Mouse (Mus musculus): ENCODE results near the gene Cenph. TPM values are rescaled to one million over a fixed set of nuclear protein-coding genes. Genes with fewer than 3 reads are reported as not detected.
"Not testable (repeated sequence)": the region's sequence is repeated elsewhere in the genome, so short reads cannot be mapped to it uniquely, and the experiment has no call there.

Cenph gene
- polyA plus RNA-seq, 1 experiment: 3.9 TPM

GRCm38 (mm10) chr13:100789083-100789482 is 13.4 kb upstream of the Cenph start:
- peaks cover 11% of the 10 kb centered on the region for H3K4me1 ChIP-seq (ENCODE audit: control insufficient read depth, insufficient read depth, low read length)
- no peak overlapping the region for H3K27ac ChIP-seq (ENCODE audit: control insufficient read depth, insufficient read depth, low read depth, low read length)
- no peak overlapping the region for H3K4me3 ChIP-seq (ENCODE audit: control insufficient read depth, low read depth, low read length)
- H3K27me3 ChIP-seq (ENCODE audit: control insufficient read depth, insufficient read depth, low read length): no peaks in the 10 kb centered on the region
- TF ChIP-seq POLR2A (IDR thresholded peaks at IDR 0.05; ENCODE audit: control insufficient read depth, low read depth, low read length) (no peak), CTCF (IDR thresholded peaks at IDR 0.05; ENCODE audit: control insufficient read depth, insufficient read depth, insufficient replicate concordance, low read depth, low read length) (no peak)
- no peaks in the 10 kb centered on the region for H3K36me3 ChIP-seq (ENCODE audit: control insufficient read depth, insufficient read depth, low read length)

GRCm38 (mm10) chr13:100788057-100788456 is 12.4 kb upstream of the Cenph start:
- H3K4me1 ChIP-seq (ENCODE audit: control insufficient read depth, insufficient read depth, low read length): peaks cover 11% of the 10 kb centered on the region
- not testable (repeated sequence) for H3K36me3 ChIP-seq (ENCODE audit: control insufficient read depth, insufficient read depth, low read length); H3K27me3 ChIP-seq (ENCODE audit: control insufficient read depth, insufficient read depth, low read length); H3K4me3 ChIP-seq (ENCODE audit: control insufficient read depth, low read depth, low read length); H3K27ac ChIP-seq (ENCODE audit: control insufficient read depth, insufficient read depth, low read depth, low read length)

GRCm38 (mm10) chr13:100787316-100788010 is 11.8 kb upstream of the Cenph start:
- H3K27ac ChIP-seq (ENCODE audit: control insufficient read depth, insufficient read depth, low read depth, low read length): no peak overlapping the region
- H3K36me3 ChIP-seq (ENCODE audit: control insufficient read depth, insufficient read depth, low read length): no peaks in the 10 kb centered on the region
- no peaks in the 10 kb centered on the region for H3K27me3 ChIP-seq (ENCODE audit: control insufficient read depth, insufficient read depth, low read length)
- peaks cover 11% of the 10 kb centered on the region for H3K4me1 ChIP-seq (ENCODE audit: control insufficient read depth, insufficient read depth, low read length)
- peak overlapping the region; percentile 18 for H3K4me3 ChIP-seq (ENCODE audit: control insufficient read depth, low read depth, low read length)
- TF ChIP-seq POLR2A (IDR thresholded peaks at IDR 0.05; ENCODE audit: control insufficient read depth, low read depth, low read length) (no peak), CTCF (IDR thresholded peaks at IDR 0.05; ENCODE audit: control insufficient read depth, insufficient read depth, insufficient replicate concordance, low read depth, low read length) (no peak)

GRCm38 (mm10) chr13:100786414-100786867 is 10.7 kb upstream of the Cenph start, which contains the start of gene Ccnb1:
Gene Ccnb1 (minus strand): TSS chr13:100786570.
- Histone ChIP-seq H3K36me3 (ENCODE audit: control insufficient read depth, insufficient read depth, low read length) (no peaks in the 10 kb centered on the region), H3K4me1 (ENCODE audit: control insufficient read depth, insufficient read depth, low read length) (peaks cover 11% of the 10 kb centered on the region), H3K27ac (ENCODE audit: control insufficient read depth, insufficient read depth, low read depth, low read length) (peak within 1 kb of the TSS; percentile 71), H3K4me3 (ENCODE audit: control insufficient read depth, low read depth, low read length) (peak within 1 kb of the TSS; percentile 96), H3K27me3 (ENCODE audit: control insufficient read depth, insufficient read depth, low read length) (no peaks in the 10 kb centered on the region)
- TF ChIP-seq POLR2A (IDR thresholded peaks at IDR 0.05; ENCODE audit: control insufficient read depth, low read depth, low read length) (peak; percentile 50; the same call in 1 of the 2 replicates), CTCF (IDR thresholded peaks at IDR 0.05; ENCODE audit: control insufficient read depth, insufficient read depth, insufficient replicate concordance, low read depth, low read length) (peak; percentile 8; the same call in 1 of the 2 replicates)

- peak overlapping the region; percentile 71 for H3K27ac ChIP-seq (ENCODE audit: control insufficient read depth, insufficient read depth, low read depth, low read length)
- H3K4me3 ChIP-seq (ENCODE audit: control insufficient read depth, low read depth, low read length): peak overlapping the region; percentile 96
- no peaks in the 10 kb centered on the region for H3K27me3 ChIP-seq (ENCODE audit: control insufficient read depth, insufficient read depth, low read length)
- TF ChIP-seq CTCF (IDR thresholded peaks at IDR 0.05; ENCODE audit: control insufficient read depth, insufficient read depth, insufficient replicate concordance, low read depth, low read length) (no peak), POLR2A (IDR thresholded peaks at IDR 0.05; ENCODE audit: control insufficient read depth, low read depth, low read length) (no peak)
- no peaks in the 10 kb centered on the region for H3K36me3 ChIP-seq (ENCODE audit: control insufficient read depth, insufficient read depth, low read length)
- H3K4me1 ChIP-seq (ENCODE audit: control insufficient read depth, insufficient read depth, low read length): peaks cover 11% of the 10 kb centered on the region
Measured at GRCm38 (mm10) chr13:100785806-100786413, 10.2 kb upstream of the Cenph start.

GRCm38 (mm10) chr13:100777491-100777890 is 1.8 kb upstream of the Cenph start:
- Histone ChIP-seq H3K27ac (ENCODE audit: control insufficient read depth, insufficient read depth, low read depth, low read length) (no peak overlapping the region), H3K36me3 (ENCODE audit: control insufficient read depth, insufficient read depth, low read length) (no peaks in the 10 kb centered on the region), H3K4me3 (ENCODE audit: control insufficient read depth, low read depth, low read length) (peak overlapping the region; percentile 56), H3K4me1 (ENCODE audit: control insufficient read depth, insufficient read depth, low read length) (peaks cover 6% of the 10 kb centered on the region), H3K27me3 (ENCODE audit: control insufficient read depth, insufficient read depth, low read length) (no peaks in the 10 kb centered on the region)
- TF ChIP-seq POLR2A (IDR thresholded peaks at IDR 0.05; ENCODE audit: control insufficient read depth, low read depth, low read length): no peak
- TF ChIP-seq CTCF (IDR thresholded peaks at IDR 0.05; ENCODE audit: control insufficient read depth, insufficient read depth, insufficient replicate concordance, low read depth, low read length): no peak

GRCm38 (mm10) chr13:100776710-100777109 is 1.0 kb upstream of the Cenph start:
- Histone ChIP-seq H3K27me3 (ENCODE audit: control insufficient read depth, insufficient read depth, low read length) (no peaks in the 10 kb centered on the region), H3K4me3 (ENCODE audit: control insufficient read depth, low read depth, low read length) (peak overlapping the region; percentile 95), H3K4me1 (ENCODE audit: control insufficient read depth, insufficient read depth, low read length) (peaks cover 6% of the 10 kb centered on the region), H3K27ac (ENCODE audit: control insufficient read depth, insufficient read depth, low read depth, low read length) (no peak overlapping the region), H3K36me3 (ENCODE audit: control insufficient read depth, insufficient read depth, low read length) (no peaks in the 10 kb centered on the region)
- TF ChIP-seq CTCF (IDR thresholded peaks at IDR 0.05; ENCODE audit: control insufficient read depth, insufficient read depth, insufficient replicate concordance, low read depth, low read length) (no peak), POLR2A (IDR thresholded peaks at IDR 0.05; ENCODE audit: control insufficient read depth, low read depth, low read length) (no peak)

Data from testis, adult 2 months (tissue).